Mouse (Mus musculus): ENCODE results near the gene Ppcdc.

GRCm38 (mm10) chr9:57428391-57428790, 11.5 kb downstream of the Ppcdc start:
- TF ChIP-seq CTCF (IDR thresholded peaks at IDR 0.05; ENCODE audit: low read depth): no peak
- no peak for TF ChIP-seq EP300 (optimal IDR thresholded peaks at IDR 0.05)

All from stomach, postnatal 0 days (tissue).